Mouse (Mus musculus) gastrocnemius, postnatal 4 days (tissue): ENCODE results near the gene Dedd. TPM values are rescaled to one million over a fixed set of nuclear protein-coding genes. Genes with fewer than 3 reads are reported as not detected.

Experiments used
- total RNA-seq, 2 experiments: library from RNA; stranded (reverse); gene quantifications; 2 replicates each; pipeline ENCODE4 v1.2.3; 2021

The Dedd gene
- total RNA-seq, 2 experiments from 2014 or later = 33.5 to 33.6 TPM

Other genes with a start within 250 kb of the Dedd start
- gene Cfap126, start 215.2 kb upstream of the Dedd start, total RNA-seq = 1 to 10 TPM in 1 of 2 experiments, not detected in 1; 1.2 TPM
- gene Sdhc, start 178.5 kb upstream of the Dedd start, total RNA-seq = 100 to 1,000 TPM; 458 to 496 TPM
- 100 to 1,000 TPM; 476 to 539 TPM for gene Mpz, start 178.4 kb upstream of the Dedd start, total RNA-seq
- gene Pcp4l1, start 132.9 kb upstream of the Dedd start, total RNA-seq = 10 to 100 TPM in 1 of 2 experiments, 1 to 10 TPM in 1; 7.5 to 11.7 TPM
- gene Nr1i3, start 115.2 kb upstream of the Dedd start, total RNA-seq = under 1 TPM in 1 of 2 experiments, not detected in 1; 0.29 TPM
- gene Tomm40l, start 106.6 kb upstream of the Dedd start, total RNA-seq = 10 to 100 TPM; 33.4 to 39.7 TPM
- 10 to 100 TPM in 1 of 2 experiments, 1 to 10 TPM in 1; 2.1 to 13.8 TPM for gene Apoa2, start 104.1 kb upstream of the Dedd start, total RNA-seq
- 10 to 100 TPM; 18.7 to 28.7 TPM for gene Fcer1g, start 94.8 kb upstream of the Dedd start, total RNA-seq
- 10 to 100 TPM; 12.1 to 12.5 TPM for gene Adamts4, start 78.7 kb upstream of the Dedd start, total RNA-seq
- gene Ndufs2, start 77.8 kb upstream of the Dedd start, total RNA-seq = 100 to 1,000 TPM; 471 to 503 TPM
- gene B4galt3, start 58.8 kb upstream of the Dedd start, total RNA-seq = 10 to 100 TPM; 18.5 to 19.5 TPM
- gene Ppox, start 48.0 kb upstream of the Dedd start, total RNA-seq = 10 to 100 TPM; 22.6 to 25.8 TPM
- 10 to 100 TPM; 22.2 to 22.3 TPM for gene Usp21, start 41.2 kb upstream of the Dedd start, total RNA-seq
- 10 to 100 TPM; 88.1 to 89.8 TPM for gene Ufc1, start 34.1 kb upstream of the Dedd start, total RNA-seq
- gene Nit1, start 16.5 kb downstream of the Dedd start, total RNA-seq = 10 to 100 TPM; 22.4 to 24.9 TPM
- gene Pfdn2, start 16.5 kb downstream of the Dedd start, total RNA-seq = 100 to 1,000 TPM in 1 of 2 experiments, 10 to 100 TPM in 1; 97.9 to 112 TPM
- gene Klhdc9, start 31.7 kb downstream of the Dedd start, total RNA-seq = under 1 TPM; 0.74 to 0.83 TPM
- gene Nectin4, start 41.0 kb downstream of the Dedd start, total RNA-seq = under 1 TPM; 0.21 to 0.25 TPM
- 1 to 10 TPM; 3.3 to 3.5 TPM for gene Arhgap30, start 59.8 kb downstream of the Dedd start, total RNA-seq
- 10 to 100 TPM; 43.9 to 48.4 TPM for gene Usf1, start 82.2 kb downstream of the Dedd start, total RNA-seq
- gene Tstd1, start 89.7 kb downstream of the Dedd start, total RNA-seq = 1 to 10 TPM; 1.1 to 1.3 TPM
- 10 to 100 TPM; 15.0 to 16.4 TPM for gene F11r, start 108.4 kb downstream of the Dedd start, total RNA-seq
- 1 to 10 TPM; 3.7 to 4.2 TPM for gene Alyref2, start 174.3 kb downstream of the Dedd start, total RNA-seq
- not detected for gene Itln1, start 206.1 kb downstream of the Dedd start, total RNA-seq
- gene Cd244a, start 230.0 kb downstream of the Dedd start, total RNA-seq = under 1 TPM in 1 of 2 experiments, not detected in 1; 0.23 TPM